Mouse (Mus musculus) brain, embryonic 14.5 days (tissue): ENCODE measurements around the gene Rbm4b.

Experiments
- CTCF ChIP-seq: fragments of 200-500 bp; IDR thresholded peaks from 2 replicates; pipeline ENCODE4 v1.5.1; 2012; ENCODE audit warnings: inconsistent platforms, mild to moderate bottlenecking, moderate library complexity, borderline replicate concordance; ENCODE audit not compliant: insufficient read depth, insufficient read length; ENCODE audit errors: extremely low read depth
- POLR2A ChIP-seq: fragments of 200-500 bp; IDR thresholded peaks from 2 replicates; pipeline ENCODE4 v1.6.1; 2012; ENCODE audit warnings: mild to moderate bottlenecking, inconsistent platforms, borderline replicate concordance; ENCODE audit not compliant: poor library complexity, insufficient read depth, insufficient read length, severe bottlenecking; ENCODE audit errors: extremely low read depth

GRCm38 (mm10) chr19:4720112-4720511, 36.2 kb upstream of the Rbm4b start:
- TF ChIP-seq POLR2A (no peak), CTCF (no peak)
